Mouse (Mus musculus): ENCODE measurements at regions not wholly inside any gene's neighbourhood (a gene's known extent, or its start where the extent isn't known, plus 50 kb on each side); places are given as distances from the start of the nearest gene placed in this dataset.

GRCm38 (mm10) chr3:52797164-52797563 is 219.9 kb downstream of the Cog6 start:
- TF ChIP-seq POLR2A (IDR thresholded peaks at IDR 0.05; ENCODE audit: borderline replicate concordance, extremely low read depth, low read depth, low read length), result no peak
- no peak for TF ChIP-seq CTCF (IDR thresholded peaks at IDR 0.05; ENCODE audit: insufficient read depth, low read length)
- WGBS, result 81% methylated on average over 4 of the region's 4 CpGs
- no peak overlapping the region for H3K4me3 ChIP-seq (replicated peaks; ENCODE audit: extremely low read depth, low read depth, low read length)
- no peaks in the 10 kb centered on the region for H3K4me1 ChIP-seq (ENCODE audit: control insufficient read depth, insufficient read depth, low read length)
- no peak for DNase-seq

- H3K4me1 ChIP-seq (ENCODE audit: control insufficient read depth, insufficient read depth, low read length), result no peaks in the 10 kb centered on the region
- DNase-seq, result no peak
- TF ChIP-seq POLR2A (IDR thresholded peaks at IDR 0.05; ENCODE audit: borderline replicate concordance, extremely low read depth, low read depth, low read length), result no peak
- TF ChIP-seq CTCF (IDR thresholded peaks at IDR 0.05; ENCODE audit: insufficient read depth, low read length), result no peak
- no peak overlapping the region for H3K4me3 ChIP-seq (replicated peaks; ENCODE audit: extremely low read depth, low read depth, low read length)
- 80% methylated on average over 3 of the region's 3 CpGs for WGBS
Observed at GRCm38 (mm10) chr3:52794218-52794617, 222.8 kb downstream of the Cog6 start.

- WGBS, result 80% methylated on average over 3 of the region's 3 CpGs
- Histone ChIP-seq H3K4me1 (ENCODE audit: control insufficient read depth, insufficient read depth, low read length) (no peaks in the 10 kb centered on the region), H3K4me3 (replicated peaks; ENCODE audit: extremely low read depth, low read depth, low read length) (no peak overlapping the region)
- no peak for TF ChIP-seq CTCF (IDR thresholded peaks at IDR 0.05; ENCODE audit: insufficient read depth, low read length)
- no peak for TF ChIP-seq POLR2A (IDR thresholded peaks at IDR 0.05; ENCODE audit: borderline replicate concordance, extremely low read depth, low read depth, low read length)
- no peak for DNase-seq
Observed at GRCm38 (mm10) chr3:52792801-52793200, 224.2 kb downstream of the Cog6 start.

GRCm38 (mm10) chr3:52792121-52792520 is 224.9 kb downstream of the Cog6 start:
- Histone ChIP-seq H3K4me3 (replicated peaks; ENCODE audit: extremely low read depth, low read depth, low read length) (no peak overlapping the region), H3K4me1 (ENCODE audit: control insufficient read depth, insufficient read depth, low read length) (no peaks in the 10 kb centered on the region)
- 54% methylated on average over 5 of the region's 5 CpGs for WGBS
- no peak for DNase-seq
- TF ChIP-seq POLR2A (IDR thresholded peaks at IDR 0.05; ENCODE audit: borderline replicate concordance, extremely low read depth, low read depth, low read length) (no peak), CTCF (IDR thresholded peaks at IDR 0.05; ENCODE audit: insufficient read depth, low read length) (no peak)

GRCm38 (mm10) chr3:52790942-52791341 is 226.1 kb downstream of the Cog6 start:
- Histone ChIP-seq H3K4me3 (replicated peaks; ENCODE audit: extremely low read depth, low read depth, low read length) (no peak overlapping the region), H3K4me1 (ENCODE audit: control insufficient read depth, insufficient read depth, low read length) (no peaks in the 10 kb centered on the region)
- TF ChIP-seq POLR2A (IDR thresholded peaks at IDR 0.05; ENCODE audit: borderline replicate concordance, extremely low read depth, low read depth, low read length) (no peak), CTCF (IDR thresholded peaks at IDR 0.05; ENCODE audit: insufficient read depth, low read length) (no peak)
- no peak for DNase-seq
- 83% methylated on average over 2 of the region's 2 CpGs for WGBS

- TF ChIP-seq POLR2A (IDR thresholded peaks at IDR 0.05; ENCODE audit: borderline replicate concordance, extremely low read depth, low read depth, low read length) (no peak), CTCF (IDR thresholded peaks at IDR 0.05; ENCODE audit: insufficient read depth, low read length) (no peak)
- H3K4me1 ChIP-seq (ENCODE audit: control insufficient read depth, insufficient read depth, low read length), result no peaks in the 10 kb centered on the region
- DNase-seq, result no peak
- no peak overlapping the region for H3K4me3 ChIP-seq (replicated peaks; ENCODE audit: extremely low read depth, low read depth, low read length)
- 78% methylated on average over 10 of the region's 10 CpGs for WGBS
Observed at GRCm38 (mm10) chr3:52787964-52788760, 228.9 kb downstream of the Cog6 start.

GRCm38 (mm10) chr3:52785595-52785994 is 231.4 kb downstream of the Cog6 start:
- DNase-seq, result no peak
- TF ChIP-seq CTCF (IDR thresholded peaks at IDR 0.05; ENCODE audit: insufficient read depth, low read length), result no peak
- no peak for TF ChIP-seq POLR2A (IDR thresholded peaks at IDR 0.05; ENCODE audit: borderline replicate concordance, extremely low read depth, low read depth, low read length)
- Histone ChIP-seq H3K4me1 (ENCODE audit: control insufficient read depth, insufficient read depth, low read length) (no peaks in the 10 kb centered on the region), H3K4me3 (replicated peaks; ENCODE audit: extremely low read depth, low read depth, low read length) (no peak overlapping the region)
- WGBS, result 63% methylated on average over 1 of the region's 1 CpGs

GRCm38 (mm10) chr3:52784476-52784875 is 232.6 kb downstream of the Cog6 start:
- Histone ChIP-seq H3K4me1 (ENCODE audit: control insufficient read depth, insufficient read depth, low read length) (no peaks in the 10 kb centered on the region), H3K4me3 (replicated peaks; ENCODE audit: extremely low read depth, low read depth, low read length) (no peak overlapping the region)
- DNase-seq, result no peak
- 61% methylated on average over 7 of the region's 7 CpGs for WGBS
- TF ChIP-seq CTCF (IDR thresholded peaks at IDR 0.05; ENCODE audit: insufficient read depth, low read length) (no peak), POLR2A (IDR thresholded peaks at IDR 0.05; ENCODE audit: borderline replicate concordance, extremely low read depth, low read depth, low read length) (no peak)

- no peak for TF ChIP-seq POLR2A (IDR thresholded peaks at IDR 0.05; ENCODE audit: borderline replicate concordance, extremely low read depth, low read depth, low read length)
- TF ChIP-seq CTCF (IDR thresholded peaks at IDR 0.05; ENCODE audit: insufficient read depth, low read length), result no peak
- Histone ChIP-seq H3K4me1 (ENCODE audit: control insufficient read depth, insufficient read depth, low read length) (no peaks in the 10 kb centered on the region), H3K4me3 (replicated peaks; ENCODE audit: extremely low read depth, low read depth, low read length) (no peak overlapping the region)
- WGBS, result 76% methylated on average over 5 of the region's 5 CpGs
- DNase-seq, result no peak
Observed at GRCm38 (mm10) chr3:52782576-52782975, 234.5 kb downstream of the Cog6 start.

- TF ChIP-seq POLR2A (IDR thresholded peaks at IDR 0.05; ENCODE audit: borderline replicate concordance, extremely low read depth, low read depth, low read length), result no peak
- no peak for TF ChIP-seq CTCF (IDR thresholded peaks at IDR 0.05; ENCODE audit: insufficient read depth, low read length)
- no peak for DNase-seq
- H3K4me1 ChIP-seq (ENCODE audit: control insufficient read depth, insufficient read depth, low read length), result no peaks in the 10 kb centered on the region
- H3K4me3 ChIP-seq (replicated peaks; ENCODE audit: extremely low read depth, low read depth, low read length), result no peak overlapping the region
- 82% methylated on average over 3 of the region's 3 CpGs for WGBS
Observed at GRCm38 (mm10) chr3:52781521-52781920, 235.5 kb downstream of the Cog6 start.
